Mouse (Mus musculus): ENCODE measurements around the gene Mydgf.
A peak's percentile ranks its signal among the peaks of the same experiment; 100 is the strongest.

Mydgf gene

GRCm38 (mm10) chr17:56139858-56140595 is 43.7 kb downstream of the Mydgf start, which contains the start of gene Sema6b:
Gene Sema6b (minus strand): TSS chr17:56140343.
- DNase-seq: no peak

GRCm38 (mm10) chr17:56139355-56139754 is 44.4 kb downstream of the Mydgf start:
- DNase-seq: no peak

- DNase-seq: no peak
These were observed 45.7 kb downstream of the Mydgf start for GRCm38 (mm10) chr17:56137839-56138613.

GRCm38 (mm10) chr17:56136558-56136957 is 47.2 kb downstream of the Mydgf start:
- no peak for DNase-seq

GRCm38 (mm10) chr17:56134463-56134971 is 49.2 kb downstream of the Mydgf start:
- DNase-seq: peak; percentile 74

GRCm38 (mm10) chr17:56133457-56134363 is 50.0 kb downstream of the Mydgf start:
- peak; percentile 81 for DNase-seq

GRCm38 (mm10) chr17:56132661-56133060 is 51.1 kb downstream of the Mydgf start:
- peak; percentile 79 for DNase-seq

- peak; percentile 76 for DNase-seq
These were observed 51.9 kb downstream of the Mydgf start for GRCm38 (mm10) chr17:56131814-56132213.

- no peak for DNase-seq
These were observed 52.6 kb downstream of the Mydgf start for GRCm38 (mm10) chr17:56131136-56131535.

GRCm38 (mm10) chr17:56128246-56128645 is 55.5 kb downstream of the Mydgf start:
- DNase-seq: no peak

GRCm38 (mm10) chr17:56126175-56126574 is 57.5 kb downstream of the Mydgf start:
- DNase-seq: no peak

All from kidney, adult 9 months (tissue).